Mouse (Mus musculus) CH12.LX (cell line): Measurements from ENCODE around the gene Olfr1058. TPM values are rescaled to one million over a fixed set of nuclear protein-coding genes. Genes with fewer than 3 reads are reported as not detected.

Experiments used
- polyA plus RNA-seq: library from polyadenylated mRNA; unstranded; fragments of >175 nt; gene quantifications from 2 replicates; pipeline ENCODE4 v1.2.1, GENCODE M21; 2012; ENCODE audit warnings: low read depth; ENCODE audit not compliant: insufficient read length
- total RNA-seq, 2 experiments: library from RNA; depleted of rRNA; stranded (reverse); fragments of 300-350 nt in 1 of 2; fragments of >200 nt in 1 of 2; gene quantifications; 2 replicates each; pipeline ENCODE4 v1.2.3; 2012 to 2014

Olfr1058 gene
- total and polyA plus RNA-seq, 3 experiments, result not detected

Other genes with a start within 250 kb of the Olfr1058 start
Only the 20 nearest of the 26 such genes appear.
- not detected in 2 replicates for gene Olfr1045, start 185.6 kb downstream of the Olfr1058 start, total RNA-seq (2012; rRNA removed)
- gene Olfr1045, start 185.6 kb downstream of the Olfr1058 start, total RNA-seq (2014; rRNA removed), result not detected in 2 replicates
- not detected in 2 replicates for gene Olfr1045, start 185.6 kb downstream of the Olfr1058 start, polyA plus RNA-seq
- not detected in 2 replicates for gene Olfr1046, start 169.2 kb downstream of the Olfr1058 start, total RNA-seq (2012; rRNA removed)
- not detected in 2 replicates for gene Olfr1046, start 169.2 kb downstream of the Olfr1058 start, total RNA-seq (2014; rRNA removed)
- gene Olfr1046, start 169.2 kb downstream of the Olfr1058 start, polyA plus RNA-seq, result not detected in 2 replicates
- not detected in 2 replicates for gene Olfr1047, start 157.2 kb downstream of the Olfr1058 start, total RNA-seq (2012; rRNA removed)
- not detected in 2 replicates for gene Olfr1047, start 157.2 kb downstream of the Olfr1058 start, total RNA-seq (2014; rRNA removed)
- gene Olfr1047, start 157.2 kb downstream of the Olfr1058 start, polyA plus RNA-seq, result not detected in 2 replicates
- gene Olfr1048, start 148.3 kb downstream of the Olfr1058 start, total RNA-seq (2012; rRNA removed), result not detected in 2 replicates
- gene Olfr1048, start 148.3 kb downstream of the Olfr1058 start, total RNA-seq (2014; rRNA removed), result not detected in 2 replicates
- not detected in 2 replicates for gene Olfr1048, start 148.3 kb downstream of the Olfr1058 start, polyA plus RNA-seq
- gene Olfr1049, start 130.2 kb downstream of the Olfr1058 start, total RNA-seq (2012; rRNA removed), result not detected in 2 replicates
- not detected in 2 replicates for gene Olfr1049, start 130.2 kb downstream of the Olfr1058 start, total RNA-seq (2014; rRNA removed)
- gene Olfr1049, start 130.2 kb downstream of the Olfr1058 start, polyA plus RNA-seq, result not detected in 2 replicates
- not detected in 2 replicates for gene Olfr1051, start 109.5 kb downstream of the Olfr1058 start, total RNA-seq (2012; rRNA removed)
- gene Olfr1051, start 109.5 kb downstream of the Olfr1058 start, total RNA-seq (2014; rRNA removed), result not detected in 2 replicates
- gene Olfr1051, start 109.5 kb downstream of the Olfr1058 start, polyA plus RNA-seq, result not detected in 2 replicates
- gene Olfr1052, start 96.1 kb downstream of the Olfr1058 start, total RNA-seq (2012; rRNA removed), result not detected in 2 replicates
- gene Olfr1052, start 96.1 kb downstream of the Olfr1058 start, total RNA-seq (2014; rRNA removed), result not detected in 2 replicates
- gene Olfr1052, start 96.1 kb downstream of the Olfr1058 start, polyA plus RNA-seq, result not detected in 2 replicates
- gene Olfr1053, start 73.3 kb downstream of the Olfr1058 start, total RNA-seq (2012; rRNA removed), result not detected in 2 replicates
- gene Olfr1053, start 73.3 kb downstream of the Olfr1058 start, total RNA-seq (2014; rRNA removed), result not detected in 2 replicates
- not detected in 2 replicates for gene Olfr1053, start 73.3 kb downstream of the Olfr1058 start, polyA plus RNA-seq
- not detected in 2 replicates for gene Olfr1054, start 53.1 kb downstream of the Olfr1058 start, total RNA-seq (2012; rRNA removed)
- not detected in 2 replicates for gene Olfr1054, start 53.1 kb downstream of the Olfr1058 start, total RNA-seq (2014; rRNA removed)
- gene Olfr1054, start 53.1 kb downstream of the Olfr1058 start, polyA plus RNA-seq, result not detected in 2 replicates
- gene Olfr1055, start 38.3 kb downstream of the Olfr1058 start, total RNA-seq (2012; rRNA removed), result 0.17 and 0.68 TPM in 2 replicates
- not detected in 2 replicates for gene Olfr1055, start 38.3 kb downstream of the Olfr1058 start, total RNA-seq (2014; rRNA removed)
- gene Olfr1055, start 38.3 kb downstream of the Olfr1058 start, polyA plus RNA-seq, result not detected in 2 replicates
- not detected in 2 replicates for gene Olfr1056, start 26.1 kb downstream of the Olfr1058 start, total RNA-seq (2012; rRNA removed)
- not detected in 2 replicates for gene Olfr1056, start 26.1 kb downstream of the Olfr1058 start, total RNA-seq (2014; rRNA removed)
- gene Olfr1056, start 26.1 kb downstream of the Olfr1058 start, polyA plus RNA-seq, result not detected in 2 replicates
- not detected in 2 replicates for gene Olfr1057, start 10.2 kb downstream of the Olfr1058 start, total RNA-seq (2012; rRNA removed)
- gene Olfr1057, start 10.2 kb downstream of the Olfr1058 start, total RNA-seq (2014; rRNA removed), result not detected in 2 replicates
- gene Olfr1057, start 10.2 kb downstream of the Olfr1058 start, polyA plus RNA-seq, result not detected in 2 replicates
- not detected in 2 replicates for gene Olfr1061, start 25.5 kb upstream of the Olfr1058 start, total RNA-seq (2012; rRNA removed)
- gene Olfr1061, start 25.5 kb upstream of the Olfr1058 start, total RNA-seq (2014; rRNA removed), result not detected in 2 replicates
- not detected in 2 replicates for gene Olfr1061, start 25.5 kb upstream of the Olfr1058 start, polyA plus RNA-seq
- not detected in 2 replicates for gene Olfr1062, start 38.2 kb upstream of the Olfr1058 start, total RNA-seq (2012; rRNA removed)
- not detected in 2 replicates for gene Olfr1062, start 38.2 kb upstream of the Olfr1058 start, total RNA-seq (2014; rRNA removed)
- 0.07 TPM in 1 of 2 replicates, not detected in the other for gene Olfr1062, start 38.2 kb upstream of the Olfr1058 start, polyA plus RNA-seq
- not detected in 2 replicates for gene Olfr1065, start 62.0 kb upstream of the Olfr1058 start, total RNA-seq (2012; rRNA removed)
- not detected in 2 replicates for gene Olfr1065, start 62.0 kb upstream of the Olfr1058 start, total RNA-seq (2014; rRNA removed)
- gene Olfr1065, start 62.0 kb upstream of the Olfr1058 start, polyA plus RNA-seq, result not detected in 2 replicates
- gene Olfr1066, start 67.7 kb upstream of the Olfr1058 start, total RNA-seq (2012; rRNA removed), result not detected in 2 replicates
- not detected in 2 replicates for gene Olfr1066, start 67.7 kb upstream of the Olfr1058 start, total RNA-seq (2014; rRNA removed)
- gene Olfr1066, start 67.7 kb upstream of the Olfr1058 start, polyA plus RNA-seq, result not detected in 2 replicates
- gene Olfr228, start 98.8 kb upstream of the Olfr1058 start, total RNA-seq (2012; rRNA removed), result not detected in 2 replicates
- gene Olfr228, start 98.8 kb upstream of the Olfr1058 start, total RNA-seq (2014; rRNA removed), result not detected in 2 replicates
- not detected in 2 replicates for gene Olfr228, start 98.8 kb upstream of the Olfr1058 start, polyA plus RNA-seq
- gene Olfr1076, start 119.9 kb upstream of the Olfr1058 start, total RNA-seq (2012; rRNA removed), result not detected in 2 replicates
- not detected in 2 replicates for gene Olfr1076, start 119.9 kb upstream of the Olfr1058 start, total RNA-seq (2014; rRNA removed)
- gene Olfr1076, start 119.9 kb upstream of the Olfr1058 start, polyA plus RNA-seq, result not detected in 2 replicates
- gene Olfr1079, start 153.9 kb upstream of the Olfr1058 start, total RNA-seq (2012; rRNA removed), result not detected in 2 replicates
- gene Olfr1079, start 153.9 kb upstream of the Olfr1058 start, total RNA-seq (2014; rRNA removed), result not detected in 2 replicates
- not detected in 2 replicates for gene Olfr1079, start 153.9 kb upstream of the Olfr1058 start, polyA plus RNA-seq
- not detected in 2 replicates for gene Olfr1080, start 169.7 kb upstream of the Olfr1058 start, total RNA-seq (2012; rRNA removed)
- not detected in 2 replicates for gene Olfr1080, start 169.7 kb upstream of the Olfr1058 start, total RNA-seq (2014; rRNA removed)
- not detected in 2 replicates for gene Olfr1080, start 169.7 kb upstream of the Olfr1058 start, polyA plus RNA-seq